Mouse (Mus musculus): ENCODE results near the gene Tdrkh. TPM values are rescaled to one million over a fixed set of nuclear protein-coding genes. Genes with fewer than 3 reads are reported as not detected.

Gene Tdrkh
- total RNA-seq, 2 experiments from 2014 or later: 4.5 to 6.1 TPM

DNA sequence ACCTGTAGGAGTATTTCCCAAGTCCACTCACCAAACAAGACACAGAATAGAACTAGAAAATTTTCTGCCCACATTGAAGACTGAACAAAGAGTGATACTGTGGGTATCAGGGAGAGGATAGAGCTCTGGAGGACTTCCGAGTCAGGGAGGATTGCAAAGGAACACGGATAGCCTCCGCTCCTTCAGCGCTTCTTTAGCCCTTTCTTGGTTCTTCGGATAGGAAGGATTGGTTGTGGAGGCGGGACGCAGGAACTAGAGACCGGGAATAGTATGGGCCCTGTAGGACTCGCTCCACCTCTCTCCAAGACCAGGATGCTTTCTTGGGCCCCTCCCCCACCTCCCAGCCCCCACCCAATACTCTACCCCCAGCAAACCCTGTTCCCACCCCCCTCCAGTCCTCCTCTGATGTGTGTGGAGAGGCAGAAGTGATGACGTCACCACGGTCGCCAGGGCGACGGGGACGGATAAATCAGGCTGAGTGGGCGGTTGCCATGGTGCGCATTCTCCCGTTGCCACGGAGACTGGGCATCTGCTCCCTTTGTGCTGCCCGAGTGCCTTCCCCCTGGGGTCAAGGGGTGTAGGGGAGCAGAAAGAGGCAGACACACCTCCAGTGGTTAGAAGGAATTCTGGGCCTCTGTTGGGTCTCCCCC, 70.8 kb downstream of the Tdrkh start:
- ATAC-seq (replicated peaks; ENCODE audit: poor library complexity, severe bottlenecking): no peak

Other genes with a start within 250 kb of the Tdrkh start
- not detected in 2 replicates for gene Gm10696, start 235.1 kb upstream of the Tdrkh start, total RNA-seq (2014; fragmentation: Nextera tagmentation)
- not detected in 2 replicates for gene Gm10696, start 235.1 kb upstream of the Tdrkh start, total RNA-seq (2017)
- not detected in 2 replicates for gene Gm5286, start 216.6 kb upstream of the Tdrkh start, total RNA-seq (2014; fragmentation: Nextera tagmentation)
- gene Gm5286, start 216.6 kb upstream of the Tdrkh start, total RNA-seq (2017): not detected in 2 replicates
- not detected in 2 replicates for gene Gm4778, start 149.2 kb upstream of the Tdrkh start, total RNA-seq (2014; fragmentation: Nextera tagmentation)
- gene Gm4778, start 149.2 kb upstream of the Tdrkh start, total RNA-seq (2017): not detected in 2 replicates
- gene Them4, start 103.2 kb upstream of the Tdrkh start, total RNA-seq (2014; fragmentation: Nextera tagmentation): 1.8 and 7.4 TPM in 2 replicates
- gene Them4, start 103.2 kb upstream of the Tdrkh start, total RNA-seq (2017): 4.5 and 5.5 TPM in 2 replicates
- not detected in 2 replicates for gene Them5, start 71.2 kb upstream of the Tdrkh start, total RNA-seq (2014; fragmentation: Nextera tagmentation)
- not detected in 2 replicates for gene Them5, start 71.2 kb upstream of the Tdrkh start, total RNA-seq (2017)
- not detected in 2 replicates for gene C2cd4d, start 50.8 kb upstream of the Tdrkh start, total RNA-seq (2014; fragmentation: Nextera tagmentation)
- not detected in 2 replicates for gene C2cd4d, start 50.8 kb upstream of the Tdrkh start, total RNA-seq (2017)
- gene Rorc, start 40.5 kb upstream of the Tdrkh start, total RNA-seq (2014; fragmentation: Nextera tagmentation): not detected in 2 replicates
- gene Rorc, start 40.5 kb upstream of the Tdrkh start, total RNA-seq (2017): 0.13 TPM in 1 of 2 replicates, not detected in the other
- gene Lingo4, start 14.8 kb upstream of the Tdrkh start, total RNA-seq (2014; fragmentation: Nextera tagmentation): not detected in 2 replicates
- not detected in 2 replicates for gene Lingo4, start 14.8 kb upstream of the Tdrkh start, total RNA-seq (2017)
- 32.5 and 49.1 TPM in 2 replicates for gene Mrpl9, start 30.0 kb downstream of the Tdrkh start, total RNA-seq (2014; fragmentation: Nextera tagmentation)
- 56.3 and 60.6 TPM in 2 replicates for gene Mrpl9, start 30.0 kb downstream of the Tdrkh start, total RNA-seq (2017)
- gene Oaz3, start 30.6 kb downstream of the Tdrkh start, total RNA-seq (2014; fragmentation: Nextera tagmentation): not detected in 2 replicates
- 6.9 TPM in 1 of 2 replicates, not detected in the other for gene Oaz3, start 30.6 kb downstream of the Tdrkh start, total RNA-seq (2017)
- not detected in 2 replicates for gene Celf3, start 65.0 kb downstream of the Tdrkh start, total RNA-seq (2014; fragmentation: Nextera tagmentation)
- not detected in 2 replicates for gene Celf3, start 65.0 kb downstream of the Tdrkh start, total RNA-seq (2017)
- not detected in 2 replicates for gene Riiad1, start 67.1 kb downstream of the Tdrkh start, total RNA-seq (2014; fragmentation: Nextera tagmentation)
- not detected in 2 replicates for gene Riiad1, start 67.1 kb downstream of the Tdrkh start, total RNA-seq (2017)
- 15.6 and 24.0 TPM in 2 replicates for gene Snx27, start 169.4 kb downstream of the Tdrkh start, total RNA-seq (2014; fragmentation: Nextera tagmentation)
- 21.8 and 29.7 TPM in 2 replicates for gene Snx27, start 169.4 kb downstream of the Tdrkh start, total RNA-seq (2017)
- gene Gm10972, start 229.8 kb downstream of the Tdrkh start, total RNA-seq (2014; fragmentation: Nextera tagmentation): not detected in 2 replicates
- not detected in 2 replicates for gene Gm10972, start 229.8 kb downstream of the Tdrkh start, total RNA-seq (2017)
- 3.0 and 3.2 TPM in 2 replicates for gene Tuft1, start 245.6 kb downstream of the Tdrkh start, total RNA-seq (2014; fragmentation: Nextera tagmentation)
- 8.9 and 15.4 TPM in 2 replicates for gene Tuft1, start 245.6 kb downstream of the Tdrkh start, total RNA-seq (2017)